Mouse (Mus musculus) E14TG2a.4 (cell line): Measurements from ENCODE around the gene Rcan3.

ENCODE experiments used
- CTCF ChIP-seq: conservative IDR thresholded peaks from 2 replicates; pipeline ENCODE4 v1.5.1; 2014; ENCODE audit warnings: low read length
- NANOG ChIP-seq: IDR thresholded peaks from 2 replicates; pipeline ENCODE4 v1.6.1; 2014; ENCODE audit warnings: borderline replicate concordance, low read length, mixed read lengths

GRCm38 (mm10) chr4:135437924-135438323, 4.3 kb upstream of the Rcan3 start:
- TF ChIP-seq NANOG (no peak), CTCF (no peak)
